Mouse (Mus musculus) neural tube, embryonic 15.5 days (tissue): Measurements from ENCODE around the gene Sap30l. TPM values are rescaled to one million over a fixed set of nuclear protein-coding genes. Genes with fewer than 3 reads are reported as not detected.

ENCODE experiments used
- ATAC-seq: fragments of 200-750 bp; cut with Nextera tagmentation; 2 replicates; pipeline ENCODE4 v1.8.0; 2017; ENCODE audit warnings: mild to moderate bottlenecking, moderate TSS enrichment, moderate library complexity; ENCODE audit not compliant: low FRiP score
- H3K27ac ChIP-seq: fragments of 300-500 bp; sonication (generic); replicated peaks from 2 replicates; pipeline ENCODE4 v1.5.1; 2015; ENCODE audit warnings: mild to moderate bottlenecking, inconsistent platforms
- H3K27me3 ChIP-seq: fragments of 300-500 bp; sonication (generic); replicated peaks from 2 replicates; pipeline ENCODE4 v1.6.1; 2015; ENCODE audit warnings: inconsistent platforms
- H3K36me3 ChIP-seq: fragments of 300-500 bp; sonication (generic); 2 replicates; pipeline ENCODE4 v1.6.1; 2015; ENCODE audit warnings: inconsistent platforms
- H3K4me1 ChIP-seq: fragments of 300-500 bp; sonication (generic); 2 replicates; pipeline ENCODE4 v1.6.1; 2015; ENCODE audit warnings: inconsistent platforms
- H3K4me2 ChIP-seq: fragments of 300-500 bp; sonication (generic); 2 replicates; pipeline ENCODE4 v1.6.1; 2015; ENCODE audit warnings: inconsistent platforms, mild to moderate bottlenecking, moderate library complexity
- H3K4me3 ChIP-seq: fragments of 300-500 bp; sonication (generic); replicated peaks from 2 replicates; pipeline ENCODE4 v1.5.1; 2015; ENCODE audit warnings: mild to moderate bottlenecking, inconsistent platforms
- H3K9ac ChIP-seq: fragments of 300-500 bp; sonication (generic); replicated peaks from 2 replicates; pipeline ENCODE4 v1.6.1; 2015; ENCODE audit warnings: mild to moderate bottlenecking, inconsistent platforms
- H3K9me3 ChIP-seq: fragments of 300-500 bp; sonication (generic); replicated peaks from 2 replicates; pipeline ENCODE4 v1.6.1; 2016; ENCODE audit warnings: inconsistent platforms
- WGBS: fragments of 180-500 bp; shearing (Covaris S2); methylation state at CpG from one replicate; pipeline ENCODE4 v1.1.7; 2015; ENCODE audit warnings: mixed read lengths; 5-methylcytosine and 5-hydroxymethylcytosine counted together
- polyA plus RNA-seq: library from polyadenylated mRNA; unstranded; fragments of >200 nt; fragmentation: Nextera tagmentation; extraction: Ambion mirVana; gene quantifications from 2 replicates; pipeline ENCODE4 v1.2.1, GENCODE M21; 2015

Gene Sap30l
- 9.7 and 12.4 TPM in 2 replicates for polyA plus RNA-seq

- under 1% methylated on average over 64 of the region's 66 CpGs for WGBS
- H3K4me1 ChIP-seq: peaks cover 29% of the 10 kb centered on the region
- peak within 1 kb of the TSS; percentile 76 for H3K27ac ChIP-seq
- H3K4me3 ChIP-seq: peak within 1 kb of the TSS; percentile 90
- H3K4me2 ChIP-seq: peak within 1 kb of the TSS; percentile 95
- ATAC-seq: peak; percentile 98
- H3K27me3 ChIP-seq: no peaks in the 10 kb centered on the region
- H3K9me3 ChIP-seq: no peaks in the 10 kb centered on the region
- peak within 1 kb of the TSS; percentile 88 for H3K9ac ChIP-seq
- no peaks in the 10 kb centered on the region for H3K36me3 ChIP-seq
Measured at GRCm38 (mm10) chr11:57800971-57801765, at the start of gene Sap30l. Gene Sap30l (plus strand): TSS chr11:57801637.

GRCm38 (mm10) chr11:57753538-57754203 lies 47.8 kb upstream of the Sap30l start:
- H3K4me2 ChIP-seq: no peak overlapping the region
- WGBS: 34% methylated on average over 14 of the region's 14 CpGs
- no peak overlapping the region for H3K9ac ChIP-seq
- peaks cover 23% of the 10 kb centered on the region for H3K4me1 ChIP-seq
- H3K36me3 ChIP-seq: no peaks in the 10 kb centered on the region
- no peak overlapping the region for H3K27ac ChIP-seq
- peak; percentile 50; the same call in 1 of the 2 replicates for ATAC-seq
- no peak overlapping the region for H3K4me3 ChIP-seq
- no peaks in the 10 kb centered on the region for H3K9me3 ChIP-seq
- H3K27me3 ChIP-seq: no peaks in the 10 kb centered on the region

GRCm38 (mm10) chr11:57758621-57759020 lies 42.8 kb upstream of the Sap30l start:
- H3K36me3 ChIP-seq: no peaks in the 10 kb centered on the region
- peaks cover 16% of the 10 kb centered on the region for H3K4me1 ChIP-seq
- no peak overlapping the region for H3K9ac ChIP-seq
- no peak overlapping the region for H3K27ac ChIP-seq
- ATAC-seq: no peak
- no peak overlapping the region for H3K4me3 ChIP-seq
- no peak overlapping the region for H3K4me2 ChIP-seq
- WGBS: 63% methylated on average over 9 of the region's 9 CpGs
- H3K9me3 ChIP-seq: no peaks in the 10 kb centered on the region
- no peaks in the 10 kb centered on the region for H3K27me3 ChIP-seq

GRCm38 (mm10) chr11:57760509-57761058 lies 40.9 kb upstream of the Sap30l start:
- 0 out of 2 replicates have a peak, but pooled peaks have one; percentile 24 for ATAC-seq
- no peak overlapping the region for H3K27ac ChIP-seq
- no peak overlapping the region; the same call in 1 of the 2 replicates for H3K4me2 ChIP-seq
- H3K9ac ChIP-seq: no peak overlapping the region
- 9% methylated on average over 14 of the region's 14 CpGs for WGBS
- no peaks in the 10 kb centered on the region for H3K9me3 ChIP-seq
- H3K4me3 ChIP-seq: no peak overlapping the region
- no peaks in the 10 kb centered on the region for H3K27me3 ChIP-seq
- no peaks in the 10 kb centered on the region for H3K36me3 ChIP-seq
- peaks cover 11% of the 10 kb centered on the region for H3K4me1 ChIP-seq

GRCm38 (mm10) chr11:57761347-57761746 lies 40.1 kb upstream of the Sap30l start:
- no peaks in the 10 kb centered on the region for H3K27me3 ChIP-seq
- H3K9ac ChIP-seq: no peak overlapping the region
- ATAC-seq: no peak
- WGBS: 93% methylated on average over 4 of the region's 4 CpGs
- no peaks in the 10 kb centered on the region for H3K9me3 ChIP-seq
- H3K27ac ChIP-seq: no peak overlapping the region
- no peaks in the 10 kb centered on the region for H3K36me3 ChIP-seq
- peaks cover 14% of the 10 kb centered on the region for H3K4me1 ChIP-seq
- H3K4me2 ChIP-seq: no peak overlapping the region
- H3K4me3 ChIP-seq: no peak overlapping the region

- Histone ChIP-seq H3K9ac (no peak overlapping the region), H3K4me2 (no peak overlapping the region), H3K27me3 (no peaks in the 10 kb centered on the region), H3K36me3 (no peaks in the 10 kb centered on the region), H3K4me1 (peaks cover 26% of the 10 kb centered on the region), H3K27ac (no peak overlapping the region), H3K9me3 (no peaks in the 10 kb centered on the region), H3K4me3 (no peak overlapping the region)
- 91% methylated on average over 3 of the region's 3 CpGs for WGBS
- no peak for ATAC-seq
Measured at GRCm38 (mm10) chr11:57764124-57764523, 37.3 kb upstream of the Sap30l start.

- H3K9me3 ChIP-seq: no peaks in the 10 kb centered on the region
- peaks cover 18% of the 10 kb centered on the region; the same call in 1 of the 2 replicates for H3K4me1 ChIP-seq
- H3K27ac ChIP-seq: no peak overlapping the region
- no peak overlapping the region for H3K9ac ChIP-seq
- no peak overlapping the region for H3K4me3 ChIP-seq
- H3K36me3 ChIP-seq: no peaks in the 10 kb centered on the region
- no peaks in the 10 kb centered on the region for H3K27me3 ChIP-seq
- no peak for ATAC-seq
- WGBS: 35% methylated on average over 12 of the region's 12 CpGs
- no peak overlapping the region for H3K4me2 ChIP-seq
Measured at GRCm38 (mm10) chr11:57766617-57767016, 34.8 kb upstream of the Sap30l start.

GRCm38 (mm10) chr11:57767171-57767570 lies 34.3 kb upstream of the Sap30l start:
- Histone ChIP-seq H3K36me3 (no peaks in the 10 kb centered on the region), H3K9ac (no peak overlapping the region), H3K4me3 (no peak overlapping the region), H3K9me3 (no peaks in the 10 kb centered on the region), H3K27me3 (no peaks in the 10 kb centered on the region; the same call in 1 of the 2 replicates), H3K27ac (no peak overlapping the region), H3K4me2 (no peak overlapping the region), H3K4me1 (peaks cover 18% of the 10 kb centered on the region; the same call in 1 of the 2 replicates)
- 22% methylated on average over 6 of the region's 6 CpGs for WGBS
- ATAC-seq: no peak

GRCm38 (mm10) chr11:57770776-57771175 lies 30.7 kb upstream of the Sap30l start:
- no peak overlapping the region for H3K27ac ChIP-seq
- no peak overlapping the region for H3K4me3 ChIP-seq
- H3K4me2 ChIP-seq: no peak overlapping the region
- no peak for ATAC-seq
- peaks cover 35% of the 10 kb centered on the region for H3K4me1 ChIP-seq
- no peaks in the 10 kb centered on the region for H3K36me3 ChIP-seq
- H3K9ac ChIP-seq: no peak overlapping the region
- no peaks in the 10 kb centered on the region; the same call in 1 of the 2 replicates for H3K27me3 ChIP-seq
- WGBS: 89% methylated on average over 5 of the region's 5 CpGs
- H3K9me3 ChIP-seq: no peaks in the 10 kb centered on the region

- no peak overlapping the region for H3K4me2 ChIP-seq
- WGBS: 90% methylated on average over 8 of the region's 8 CpGs
- H3K4me1 ChIP-seq: peaks cover 34% of the 10 kb centered on the region
- H3K9me3 ChIP-seq: no peaks in the 10 kb centered on the region
- H3K27me3 ChIP-seq: no peaks in the 10 kb centered on the region; the same call in 1 of the 2 replicates
- no peak overlapping the region for H3K9ac ChIP-seq
- no peaks in the 10 kb centered on the region for H3K36me3 ChIP-seq
- ATAC-seq: no peak
- no peak overlapping the region for H3K4me3 ChIP-seq
- H3K27ac ChIP-seq: no peak overlapping the region
Measured at GRCm38 (mm10) chr11:57771676-57772075, 29.8 kb upstream of the Sap30l start.

GRCm38 (mm10) chr11:57773479-57773878 lies 28.0 kb upstream of the Sap30l start:
- no peak overlapping the region for H3K4me3 ChIP-seq
- H3K9ac ChIP-seq: no peak overlapping the region
- 0 out of 2 replicates have a peak, but pooled peaks have one; percentile 37 for ATAC-seq
- WGBS: 14% methylated on average over 13 of the region's 13 CpGs
- peaks cover 29% of the 10 kb centered on the region for H3K4me1 ChIP-seq
- H3K27me3 ChIP-seq: no peaks in the 10 kb centered on the region; the same call in 1 of the 2 replicates
- no peak overlapping the region for H3K4me2 ChIP-seq
- peak overlapping the region; percentile 54 for H3K27ac ChIP-seq
- no peaks in the 10 kb centered on the region for H3K36me3 ChIP-seq
- no peaks in the 10 kb centered on the region for H3K9me3 ChIP-seq
